Mouse (Mus musculus) yolk sac, embryonic 10.5 days (tissue): ENCODE measurements around the gene Mul1.
"Not testable (repeated sequence)": the region's sequence is repeated elsewhere in the genome, so short reads cannot be mapped to it uniquely, and the experiment has no call there.

ENCODE experiments used
- DNase-seq: peaks from one replicate; pipeline ENCODE4 v3.0.0-alpha.2; 2017; ENCODE audit warnings: low spot score

Mul1 gene

GRCm38 (mm10) chr4:138434347-138435316, at the start of gene Mul1:
Gene Mul1, plus strand, starts transcription at chr4:138434671.
- DNase-seq, result peak; percentile 95

GRCm38 (mm10) chr4:138393703-138394102, 40.8 kb upstream of the Mul1 start:
- DNase-seq, result no peak

DNA sequence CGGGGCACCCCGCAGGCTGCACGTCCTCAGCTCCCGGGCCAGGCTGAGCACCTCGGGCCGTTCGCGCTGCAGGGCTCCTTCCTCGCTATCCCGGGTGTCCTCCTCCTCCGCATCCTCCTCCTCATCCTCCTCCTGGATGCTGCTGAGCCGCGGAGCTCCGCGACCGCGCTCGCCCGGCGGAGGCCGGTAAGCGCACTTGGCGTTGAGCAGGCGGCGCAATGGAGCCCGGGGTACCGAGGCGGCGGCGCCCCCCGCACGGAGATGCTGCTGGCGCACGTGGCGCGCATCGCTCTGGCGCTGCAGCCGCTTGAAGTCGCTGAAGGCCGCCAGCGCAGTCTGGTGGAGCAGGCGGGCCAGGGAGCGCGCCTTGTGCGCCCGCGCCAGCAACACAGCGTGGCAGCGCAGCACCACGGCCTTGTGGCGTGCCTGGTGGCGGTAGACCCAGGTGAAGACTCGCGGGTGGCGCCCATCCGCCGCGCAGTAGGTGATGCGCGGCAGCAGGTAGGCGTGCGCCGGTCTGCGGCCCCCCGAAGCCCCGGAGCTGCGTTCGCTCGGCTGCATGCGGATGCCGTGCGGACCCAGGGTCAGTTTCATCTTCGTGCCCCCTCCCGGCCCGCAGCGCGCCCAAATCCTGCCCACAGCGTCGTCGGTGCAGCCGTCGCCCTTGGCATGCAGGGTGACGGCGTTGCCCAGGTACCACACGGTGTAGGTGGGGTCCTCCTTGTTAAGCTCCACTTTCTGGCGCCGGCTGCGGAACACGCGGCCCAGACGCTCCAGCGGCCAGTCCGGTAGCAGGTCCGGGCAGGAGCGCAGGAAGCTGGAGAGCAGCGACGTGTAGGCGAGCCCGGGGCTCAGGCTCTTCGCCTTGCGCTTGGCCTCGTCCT, 39.1 kb upstream of the Mul1 start:
- no peak for DNase-seq

DNA sequence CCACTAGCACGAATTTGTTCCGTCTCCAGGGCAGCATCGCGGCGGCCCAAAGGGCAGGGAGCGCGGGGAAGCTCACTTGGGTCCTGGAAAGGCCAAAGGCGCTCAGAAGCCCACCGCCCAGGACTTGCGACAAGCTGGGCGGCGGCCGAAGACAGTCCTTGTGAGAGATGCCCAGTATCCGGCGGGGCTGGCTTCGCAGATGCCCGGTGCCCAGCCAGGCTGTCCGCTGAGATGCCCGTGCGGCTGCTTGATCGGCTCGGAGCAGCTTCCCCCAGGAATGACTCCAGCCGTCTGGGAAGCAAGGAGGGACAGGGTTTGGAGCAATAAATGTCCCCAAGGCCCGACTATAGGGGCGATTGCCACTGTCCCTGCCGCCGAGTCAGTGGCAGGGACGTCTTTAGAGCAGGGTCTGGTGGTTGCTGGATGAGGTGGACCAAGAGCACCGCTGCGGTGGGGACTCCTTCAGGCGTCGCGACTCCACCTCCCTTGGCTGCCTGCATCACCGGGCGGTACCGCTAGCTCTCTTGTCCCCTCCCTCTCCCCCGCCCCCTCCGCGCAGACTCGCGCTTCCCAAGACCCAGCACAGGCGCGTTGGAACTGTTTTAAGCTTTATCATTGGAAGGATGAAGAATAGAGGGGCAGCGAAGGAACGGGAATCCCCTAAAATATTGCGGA, 38.4 kb upstream of the Mul1 start, which contains the start of gene Fam43b:
Gene Fam43b (minus strand): TSS at position 558 of the 675 bp plus-strand sequence.
- no peak for DNase-seq

GRCm38 (mm10) chr4:138396711-138397110, 37.8 kb upstream of the Mul1 start:
- no peak for DNase-seq

GRCm38 (mm10) chr4:138404806-138405205, 29.7 kb upstream of the Mul1 start:
- no peak for DNase-seq

DNA sequence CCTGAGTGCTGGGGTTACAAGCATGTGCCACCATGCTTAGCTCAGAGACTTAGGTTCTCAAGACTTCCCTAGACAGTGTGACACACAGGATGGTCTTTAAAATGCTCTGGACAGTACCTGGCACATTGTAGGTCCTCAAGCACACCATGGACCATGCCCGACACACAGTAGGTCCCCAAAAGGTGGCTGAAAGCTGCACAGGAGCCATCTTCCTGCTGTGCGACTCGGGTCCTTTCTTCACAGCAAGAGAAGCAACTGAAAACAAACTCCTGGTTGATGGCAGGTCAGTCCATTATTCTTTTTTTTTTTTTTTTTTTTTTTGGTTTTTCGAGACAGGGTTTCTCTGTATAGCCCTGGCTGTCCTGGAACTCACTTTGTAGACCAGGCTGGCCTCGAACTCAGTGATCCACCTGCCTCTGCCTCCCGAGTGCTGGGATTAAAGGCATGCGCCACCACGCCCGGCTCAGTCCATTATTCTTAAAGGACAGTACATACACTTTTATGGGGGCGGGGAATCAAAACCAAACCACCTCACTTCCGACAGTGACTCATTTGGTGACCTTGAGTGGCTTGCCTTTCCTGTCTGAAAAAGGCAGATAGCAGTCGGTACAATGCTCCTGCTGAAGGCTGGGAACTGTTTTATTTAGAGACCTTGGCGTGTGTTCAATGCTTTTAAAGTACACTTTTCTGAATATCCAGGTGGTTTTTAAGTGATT, 26.8 kb upstream of the Mul1 start:
- DNase-seq, result no peak

DNA sequence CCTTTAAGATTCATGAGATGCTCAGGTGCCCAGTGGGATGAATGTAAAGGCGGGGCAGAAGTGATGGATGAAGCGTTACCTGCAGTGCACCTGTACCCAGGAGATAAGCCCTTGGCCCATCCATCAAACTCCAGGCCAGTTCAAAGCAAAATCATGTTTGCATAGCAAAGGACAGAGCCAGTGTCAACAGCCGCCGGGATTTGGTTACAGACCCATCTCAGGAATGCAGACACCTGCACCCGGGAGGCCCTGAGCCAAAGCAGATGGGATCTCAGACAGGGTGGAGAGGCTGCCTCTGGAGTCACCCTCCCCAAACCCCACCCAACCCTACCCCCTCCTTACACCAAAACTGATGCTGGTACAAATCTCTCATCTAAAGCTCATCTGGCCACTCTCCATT, 23.5 kb upstream of the Mul1 start:
- DNase-seq, result no peak

GRCm38 (mm10) chr4:138411504-138412121, 22.9 kb upstream of the Mul1 start:
- no peak for DNase-seq

GRCm38 (mm10) chr4:138414725-138415124, 19.7 kb upstream of the Mul1 start:
- DNase-seq, result no peak

- DNase-seq, result no peak
These were observed 18.5 kb upstream of the Mul1 start for GRCm38 (mm10) chr4:138415991-138416390.

- no peak for DNase-seq
These were observed 18.1 kb upstream of the Mul1 start for GRCm38 (mm10) chr4:138416414-138416813.

GRCm38 (mm10) chr4:138417882-138418281, 16.6 kb upstream of the Mul1 start:
- no peak for DNase-seq

- no peak for DNase-seq
These were observed 16.0 kb upstream of the Mul1 start for GRCm38 (mm10) chr4:138418340-138418957.

DNA sequence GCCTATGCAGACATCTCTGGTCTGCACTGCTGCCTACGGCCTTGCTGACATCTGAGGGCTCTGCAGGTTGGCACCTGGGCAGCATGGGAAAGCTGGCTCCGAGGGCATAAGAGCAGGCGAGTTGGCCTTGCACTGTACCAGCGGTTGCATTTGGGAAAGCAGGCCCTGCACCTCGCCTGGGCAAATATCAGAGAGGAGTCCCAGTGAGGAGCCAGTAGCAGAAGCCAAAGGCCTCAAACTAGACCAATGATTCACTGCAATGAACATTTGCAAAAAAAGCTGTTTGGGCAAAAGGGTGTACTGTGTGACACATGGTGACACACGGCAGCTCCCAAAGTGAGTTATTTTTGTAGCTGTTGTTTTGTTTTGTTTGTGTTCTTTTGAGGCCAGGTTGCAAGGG, 9.4 kb upstream of the Mul1 start:
- no peak for DNase-seq

DNA sequence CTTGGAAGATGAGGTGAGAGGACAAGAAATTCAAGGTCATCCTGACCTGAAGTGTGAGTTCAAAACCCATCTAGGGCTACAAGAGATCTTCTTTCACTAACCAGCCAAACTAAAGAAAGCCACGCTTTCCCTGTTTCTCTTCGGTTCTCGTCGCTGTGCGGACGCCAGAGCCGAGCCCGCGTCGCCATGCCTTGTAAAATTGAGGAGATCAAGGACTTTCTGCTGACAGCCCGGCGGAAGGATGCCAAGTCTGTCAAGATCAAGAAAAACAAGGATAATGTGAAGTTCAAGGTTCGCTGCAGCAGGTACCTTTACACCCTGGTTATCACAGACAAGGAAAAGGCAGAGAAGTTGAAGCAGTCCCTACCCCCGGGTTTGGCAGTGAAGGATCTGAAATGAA, 8.9 kb upstream of the Mul1 start:
- DNase-seq, result not testable (repeated sequence)

- DNase-seq, result peak; percentile 63
These were observed 7.4 kb upstream of the Mul1 start for GRCm38 (mm10) chr4:138426778-138427705.

DNA sequence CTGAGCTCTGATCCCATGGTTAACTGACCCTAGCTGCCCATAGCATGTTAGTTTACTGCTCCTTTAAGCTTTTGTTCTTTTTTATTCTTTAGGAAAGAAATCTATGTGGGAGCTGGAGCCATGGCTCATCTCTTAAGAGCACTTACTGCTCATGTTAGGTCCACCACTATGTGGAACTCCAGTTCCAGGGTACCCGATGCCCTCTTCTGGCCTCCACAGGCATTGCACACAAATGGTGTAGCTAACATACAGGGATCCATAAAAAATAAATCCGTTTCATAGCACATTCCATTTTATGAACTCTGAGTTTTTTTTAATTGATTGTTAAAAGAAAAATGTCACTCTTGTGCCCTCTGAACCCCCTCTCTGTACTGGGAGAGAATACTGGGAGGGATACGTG, 4.7 kb upstream of the Mul1 start:
- no peak for DNase-seq

- no peak for DNase-seq
These were observed 3.1 kb upstream of the Mul1 start for GRCm38 (mm10) chr4:138431340-138431739.
